Mouse (Mus musculus): ENCODE data around the gene Plekhh2.

DNA sequence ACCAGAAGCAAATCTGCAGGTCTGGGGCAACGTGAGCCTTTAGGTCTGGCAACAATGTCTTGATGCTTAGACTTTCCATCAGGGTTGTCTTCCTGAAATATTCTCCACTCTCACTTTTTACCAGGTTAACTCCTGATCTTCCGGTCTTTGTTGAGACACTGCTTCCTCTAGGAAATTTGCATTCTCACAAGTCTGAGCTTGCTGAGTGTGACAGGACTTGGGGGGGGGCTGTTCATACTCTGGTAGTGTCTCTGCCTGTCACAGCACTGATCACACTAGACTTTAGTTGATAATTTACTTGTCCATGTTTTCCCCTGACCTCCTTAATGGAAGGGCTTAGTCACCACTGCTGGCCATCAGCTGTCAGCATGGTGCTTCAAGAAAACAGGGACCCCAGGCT is 24.3 kb upstream of the Plekhh2 start:
- TF ChIP-seq CTCF (IDR thresholded peaks at IDR 0.05; ENCODE audit: control insufficient read depth, insufficient read depth, insufficient replicate concordance, low read depth, low read length) (no peak), POLR2A (IDR thresholded peaks at IDR 0.05; ENCODE audit: control insufficient read depth, low read depth, low read length) (no peak)
